Mouse (Mus musculus) hindlimb bud, embryonic 11.5 days (tissue): ENCODE measurements around the gene Nepro.

Experiments
- DNase-seq: peaks from one replicate; pipeline ENCODE4 v3.0.0-alpha.2; 2012; ENCODE audit warnings: low read depth, low spot score; ENCODE audit errors: extremely low spot score

Nepro gene

GRCm38 (mm10) chr16:44702272-44702671, 21.8 kb upstream of the Nepro start:
- no peak for DNase-seq

- DNase-seq = no peak
Measured at GRCm38 (mm10) chr16:44703458-44703857, 20.6 kb upstream of the Nepro start.

GRCm38 (mm10) chr16:44716305-44717140, 7.6 kb upstream of the Nepro start:
- peak; percentile 49 for DNase-seq

GRCm38 (mm10) chr16:44717141-44717634, 6.9 kb upstream of the Nepro start:
- DNase-seq = no peak

- no peak for DNase-seq
Measured at GRCm38 (mm10) chr16:44717838-44718237, 6.3 kb upstream of the Nepro start.

GRCm38 (mm10) chr16:44719349-44719748, 4.8 kb upstream of the Nepro start:
- DNase-seq = no peak

GRCm38 (mm10) chr16:44720518-44720917, 3.6 kb upstream of the Nepro start:
- DNase-seq = no peak

GRCm38 (mm10) chr16:44722666-44723065, 1.4 kb upstream of the Nepro start:
- no peak for DNase-seq

GRCm38 (mm10) chr16:44724847-44725246, 746 bp downstream of the Nepro start:
- no peak for DNase-seq

- peak; percentile 63 for DNase-seq
Measured at GRCm38 (mm10) chr16:44725286-44726223, 1.5 kb downstream of the Nepro start.

GRCm38 (mm10) chr16:44727525-44727924, 3.4 kb downstream of the Nepro start:
- DNase-seq = no peak

GRCm38 (mm10) chr16:44734059-44734458, 10.0 kb downstream of the Nepro start:
- DNase-seq = no peak

- DNase-seq = no peak
Measured at GRCm38 (mm10) chr16:44735676-44736075, 11.6 kb downstream of the Nepro start.

- no peak for DNase-seq
Measured at GRCm38 (mm10) chr16:44736118-44736517, 12.0 kb downstream of the Nepro start.

GRCm38 (mm10) chr16:44742753-44743152, 18.7 kb downstream of the Nepro start:
- no peak for DNase-seq

- DNase-seq = no peak
Measured at GRCm38 (mm10) chr16:44745471-44745865, 21.4 kb downstream of the Nepro start.

GRCm38 (mm10) chr16:44745866-44746562, 21.9 kb downstream of the Nepro start, which contains the start of gene Gtpbp8:
Gene Gtpbp8 (minus strand): TSS chr16:44746363.
- peak; percentile 82 for DNase-seq

- DNase-seq = no peak
Measured at GRCm38 (mm10) chr16:44748007-44748406, 23.9 kb downstream of the Nepro start.

- no peak for DNase-seq
Measured at GRCm38 (mm10) chr16:44757700-44758099, 33.6 kb downstream of the Nepro start.

GRCm38 (mm10) chr16:44761811-44762210, 37.7 kb downstream of the Nepro start:
- DNase-seq = no peak
